Mouse (Mus musculus) testis, adult 2 months (tissue): ENCODE measurements around the gene Cpa3.

Experiments used
- CTCF ChIP-seq: fragments of 200-500 bp; IDR thresholded peaks from 2 replicates; pipeline ENCODE4 v1.5.1; 2012; ENCODE audit warnings: low read depth, mild to moderate bottlenecking, inconsistent platforms, low read length, moderate library complexity; ENCODE audit not compliant: control insufficient read depth, insufficient read depth, insufficient replicate concordance
- POLR2A ChIP-seq: fragments of 200-500 bp; IDR thresholded peaks from 2 replicates; pipeline ENCODE4 v1.6.1; 2012; ENCODE audit warnings: low read depth, mild to moderate bottlenecking, inconsistent platforms, low read length, moderate library complexity; ENCODE audit not compliant: control insufficient read depth

- TF ChIP-seq CTCF (no peak), POLR2A (no peak)
These were observed 18.9 kb downstream of the Cpa3 start for GRCm38 (mm10) chr3:20222926-20223698.
